Mouse (Mus musculus) T-helper 1 cell (primary cell): Measurements from ENCODE around the gene Tcp11.

ENCODE experiments used
- in situ Hi-C: fragments of 300-600 bp; cut with MboI, MseI; formaldehyde crosslinking; loops from one replicate; pipeline ENCODE4 v1.15.1; 2025; ENCODE audit warnings: high pct_unique_total_duplicates

Tcp11 gene

GRCm38 (mm10) chr17:28084964-28085363, 4.5 kb upstream of the Tcp11 start:
- in situ Hi-C loops, result loop anchor here (5.0 kb wide), 1 partner anchor 77 kb away; no protein-coding TSS in a partner anchor

DNA sequence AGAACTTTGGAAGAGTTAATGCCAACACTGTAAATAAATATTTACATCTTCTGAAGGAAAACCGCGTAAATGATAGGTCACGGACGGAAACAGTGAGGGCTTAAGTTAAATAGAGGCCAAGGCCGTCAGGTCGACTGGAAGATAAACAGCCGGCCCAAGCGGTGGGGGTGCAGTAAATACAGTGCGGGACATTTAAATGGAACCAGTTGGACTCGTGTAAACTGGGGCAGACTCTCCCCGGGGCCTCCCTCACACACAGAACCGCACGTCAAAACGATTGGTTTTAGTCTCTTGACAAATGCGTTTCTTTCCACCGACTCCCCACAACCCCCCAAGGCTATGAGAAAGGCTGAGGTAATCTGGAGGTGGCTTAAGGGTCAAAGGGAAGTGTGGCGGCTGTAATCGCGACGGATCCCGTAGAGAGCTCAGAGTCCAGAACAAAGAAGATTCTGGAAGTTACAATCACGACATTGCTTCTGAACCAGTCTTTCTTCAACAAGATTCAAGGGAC, 4.0 kb upstream of the Tcp11 start:
- in situ Hi-C loops, result loop anchor here (5.0 kb wide), 1 partner anchor 78 kb away; no protein-coding TSS in a partner anchor

- in situ Hi-C loops, result loop anchor here (5.0 kb wide), 1 partner anchor 79 kb away; no protein-coding TSS in a partner anchor
Measured at GRCm38 (mm10) chr17:28082863-28083262, 2.4 kb upstream of the Tcp11 start.

- in situ Hi-C loops, result loop anchor here (5.0 kb wide), 1 partner anchor 80 kb away; no protein-coding TSS in a partner anchor
Measured at GRCm38 (mm10) chr17:28081856-28082255, 1.4 kb upstream of the Tcp11 start.

DNA sequence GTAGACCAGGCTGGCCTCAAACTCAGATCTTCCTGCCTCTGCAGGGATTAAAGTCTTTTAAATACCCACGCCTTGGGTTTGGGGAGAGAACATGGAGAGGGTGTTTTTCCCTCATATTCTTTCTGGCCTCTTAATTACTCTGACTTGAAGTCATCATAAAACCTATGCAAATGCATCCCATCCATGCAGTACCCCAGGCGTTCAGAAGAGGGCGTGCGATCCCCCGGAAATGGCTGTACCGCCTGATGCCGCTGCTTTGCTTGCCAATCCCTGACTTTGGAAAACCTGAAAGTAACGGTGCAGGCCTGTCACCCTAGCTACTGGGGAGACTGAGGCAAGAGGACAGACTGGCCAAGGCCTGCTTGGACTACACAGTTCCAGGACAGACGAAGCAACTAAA, 946 bp upstream of the Tcp11 start:
- in situ Hi-C loops, result loop anchor here (5.0 kb wide), 1 partner anchor 81 kb away; no protein-coding TSS in a partner anchor

- in situ Hi-C loops, result loop anchor here (5.0 kb wide), 1 partner anchor 82 kb away; no protein-coding TSS in a partner anchor
Measured at GRCm38 (mm10) chr17:28080817-28081165, 352 bp upstream of the Tcp11 start.

DNA sequence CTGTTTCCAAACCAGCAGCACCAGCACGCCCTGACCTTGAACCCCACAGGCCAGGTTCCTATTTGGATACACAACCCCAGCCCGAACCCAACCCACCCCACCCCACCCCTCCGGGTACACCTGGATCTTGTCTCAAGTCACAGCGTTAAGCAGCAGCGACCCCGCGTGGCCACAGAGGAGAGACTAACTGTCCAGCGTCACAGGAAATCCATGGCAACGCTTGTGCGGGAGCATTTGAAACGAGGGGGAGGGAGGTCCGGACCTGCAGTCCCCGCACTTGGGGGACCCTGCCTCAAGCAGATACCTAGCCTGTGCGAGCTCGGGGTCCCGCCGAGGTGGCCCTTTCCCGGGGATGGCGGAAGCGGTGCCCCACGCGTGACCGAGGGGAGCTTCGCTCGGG, 821 bp downstream of the Tcp11 start:
- in situ Hi-C loops, result loop anchor here (5.0 kb wide), 2 partner anchors 83 to 92 kb away; no protein-coding TSS in a partner anchor

GRCm38 (mm10) chr17:28078028-28078427, 2.4 kb downstream of the Tcp11 start:
- in situ Hi-C loops, result loop anchor here (5.0 kb wide), 1 partner anchor 91 kb away; no protein-coding TSS in a partner anchor

DNA sequence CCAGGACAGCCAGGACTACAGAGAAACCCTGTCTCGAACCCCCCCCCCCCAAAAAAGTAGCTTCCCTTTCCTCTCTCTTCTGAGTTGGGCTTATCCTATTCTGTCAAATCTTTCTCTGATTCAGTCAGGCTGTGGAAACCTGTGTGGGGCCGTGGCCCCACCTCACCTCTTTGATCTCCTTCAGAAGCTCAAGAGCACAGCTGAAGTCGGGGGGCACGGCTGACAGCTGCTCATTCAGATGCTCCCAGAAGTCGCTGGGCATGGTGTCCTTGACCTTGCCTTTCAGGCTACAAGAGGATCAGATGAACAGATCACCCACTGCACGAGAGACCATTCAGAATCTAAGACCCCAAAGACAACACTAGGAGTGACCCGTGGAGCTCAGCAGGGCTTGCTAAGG, 6.0 kb downstream of the Tcp11 start:
- in situ Hi-C loops, result no loop called here

DNA sequence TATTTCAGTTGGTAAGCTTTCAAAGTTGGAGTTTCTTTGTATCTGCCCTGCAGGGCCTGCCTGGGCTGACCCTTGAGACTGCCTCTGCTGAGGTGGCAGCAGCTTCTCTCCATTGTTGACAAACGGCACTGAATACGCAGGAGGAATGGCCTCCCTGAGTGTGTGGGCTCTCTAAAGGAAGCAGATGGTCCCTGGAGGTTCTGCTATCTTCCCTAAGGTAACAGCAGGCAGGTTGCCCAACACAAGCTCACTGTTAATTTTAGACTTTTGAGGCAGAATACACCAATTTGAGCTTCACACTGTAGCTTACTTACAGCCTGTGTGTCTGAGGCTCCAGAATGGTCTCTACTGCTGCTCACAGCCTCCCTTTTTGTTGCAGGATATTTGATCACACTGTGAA, 7.7 kb downstream of the Tcp11 start:
- in situ Hi-C loops, result no loop called here

GRCm38 (mm10) chr17:28070256-28070655, 10.2 kb downstream of the Tcp11 start:
- in situ Hi-C loops, result no loop called here

- in situ Hi-C loops, result no loop called here
Measured at GRCm38 (mm10) chr17:28069446-28069845, 11.0 kb downstream of the Tcp11 start.

DNA sequence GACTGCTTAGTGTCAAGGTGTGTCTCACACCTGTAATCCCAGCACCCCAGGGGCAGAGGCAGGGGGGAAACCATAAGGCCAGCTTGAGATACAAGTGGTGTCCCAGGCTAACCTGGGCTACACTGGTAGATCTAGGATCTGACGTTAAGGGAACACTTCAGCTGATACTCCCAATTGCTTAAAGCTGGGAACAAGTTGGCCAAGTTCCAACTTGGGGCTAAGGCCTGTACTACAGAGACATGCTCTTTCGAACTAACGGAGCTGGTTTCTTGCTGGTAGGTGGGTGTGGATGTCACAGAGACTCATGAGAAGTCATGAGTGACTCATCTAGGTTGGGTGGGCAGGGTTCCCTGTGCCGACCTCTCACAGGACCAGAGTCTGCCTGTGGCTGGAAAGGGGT, 13.1 kb downstream of the Tcp11 start:
- in situ Hi-C loops, result no loop called here

GRCm38 (mm10) chr17:28063163-28063562, 17.3 kb downstream of the Tcp11 start:
- in situ Hi-C loops, result no loop called here

DNA sequence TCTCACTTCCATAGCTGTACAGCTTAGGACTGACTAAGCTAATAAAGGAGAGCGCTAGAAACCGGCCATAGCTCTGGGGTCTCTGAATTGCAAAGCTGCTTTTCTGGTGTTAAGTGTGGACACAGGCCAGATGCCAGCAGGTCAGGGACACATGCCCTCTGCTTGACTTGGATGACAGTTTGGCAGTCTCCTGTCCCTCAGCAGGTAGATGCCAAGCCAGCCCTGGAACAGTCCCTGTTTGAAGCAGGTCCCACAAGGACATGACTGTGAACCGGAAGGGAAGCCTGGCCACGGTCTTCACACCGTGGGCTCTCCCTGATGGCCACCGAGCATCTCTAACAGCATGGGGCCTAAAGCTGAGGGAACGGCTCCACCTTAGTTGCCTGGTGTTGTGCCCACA, 17.7 kb downstream of the Tcp11 start:
- in situ Hi-C loops, result no loop called here

DNA sequence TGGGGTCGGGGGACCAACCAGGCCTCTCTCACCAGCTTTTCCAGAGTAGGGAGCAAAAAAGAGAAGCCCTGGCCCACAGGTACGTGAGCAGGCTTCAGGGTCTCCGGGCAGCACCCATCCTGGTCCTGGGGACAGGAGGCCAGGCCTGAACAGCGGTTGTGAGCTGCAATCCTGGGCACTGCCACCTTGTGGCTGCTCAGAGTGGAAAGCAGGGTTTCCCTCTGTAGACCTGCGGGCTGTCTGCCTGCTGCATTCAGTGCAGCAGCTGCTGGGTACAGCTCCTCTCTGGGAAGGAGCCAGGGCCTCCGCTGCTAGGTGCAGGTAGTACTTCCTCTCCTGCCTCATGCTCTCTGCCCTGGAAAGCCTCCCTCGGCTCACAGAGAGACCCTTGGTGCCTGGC, 19.0 kb downstream of the Tcp11 start:
- in situ Hi-C loops, result no loop called here

DNA sequence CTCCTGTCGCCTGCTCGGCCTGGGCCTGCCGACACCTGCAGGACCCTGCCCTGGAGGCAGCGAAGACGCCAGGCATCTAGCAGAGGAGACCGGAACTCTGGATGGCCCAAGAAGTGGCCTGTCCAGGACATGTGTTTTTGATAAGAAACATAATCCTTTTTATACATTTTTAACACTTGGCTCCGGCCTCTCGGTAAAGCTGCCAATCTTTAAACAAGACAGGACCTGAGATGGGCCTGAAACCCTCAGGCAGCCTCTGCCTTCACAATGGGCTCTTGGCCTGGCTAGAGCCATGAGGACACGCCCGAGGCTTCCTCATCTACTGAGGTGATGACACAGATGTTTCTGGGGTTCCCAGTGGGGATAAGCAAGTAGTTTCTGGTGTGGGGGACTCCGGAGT, 19.8 kb downstream of the Tcp11 start:
- in situ Hi-C loops, result no loop called here

DNA sequence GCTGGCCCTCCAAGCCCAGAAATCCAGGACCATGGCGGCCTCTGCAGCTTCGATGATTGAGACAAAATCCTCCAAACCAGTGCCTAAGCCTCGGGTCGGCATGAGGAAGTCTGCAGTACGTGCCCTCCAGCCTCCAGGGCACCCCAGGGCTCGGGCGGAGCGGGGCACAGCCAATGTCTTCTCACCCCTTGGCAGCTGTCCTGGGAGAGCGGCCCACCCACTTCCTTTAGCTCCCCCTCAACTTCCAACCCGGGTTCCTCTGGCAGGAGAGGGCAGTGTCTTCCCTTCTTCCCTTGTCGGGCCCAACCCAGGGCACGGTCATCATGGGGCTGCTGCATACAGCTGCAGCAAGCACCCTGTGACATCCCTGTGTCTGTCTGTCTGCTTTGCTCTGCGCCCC, 22.1 kb downstream of the Tcp11 start:
- in situ Hi-C loops, result no loop called here

DNA sequence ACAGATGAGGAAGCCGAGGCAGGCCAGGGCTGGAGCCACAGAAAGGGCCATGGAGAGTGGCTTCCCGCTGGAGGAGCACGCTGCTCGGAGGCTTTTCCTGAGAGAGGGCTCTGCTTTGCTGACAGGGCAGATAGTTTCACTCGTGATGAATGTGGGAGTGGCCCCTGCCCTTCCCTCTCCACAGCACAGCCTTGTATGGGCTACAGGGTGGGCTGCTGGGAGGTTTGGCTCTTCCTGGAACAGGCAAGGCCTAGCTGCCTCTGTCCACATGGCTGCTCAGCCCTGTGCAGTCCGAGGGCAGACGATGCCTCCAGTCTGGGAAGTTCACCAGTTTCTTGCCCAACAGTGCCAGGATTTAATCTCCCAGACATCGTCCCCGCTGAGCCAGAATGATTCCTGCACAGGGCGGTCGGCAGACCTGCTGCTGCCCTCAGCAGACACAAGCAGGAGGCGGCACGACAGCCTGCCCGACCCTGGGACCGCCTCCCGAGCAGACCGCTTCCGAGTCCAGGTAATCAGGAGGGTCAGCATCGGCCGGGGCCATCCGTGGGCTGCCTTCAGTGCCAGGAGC, 28.1 kb downstream of the Tcp11 start:
- in situ Hi-C loops, result no loop called here

DNA sequence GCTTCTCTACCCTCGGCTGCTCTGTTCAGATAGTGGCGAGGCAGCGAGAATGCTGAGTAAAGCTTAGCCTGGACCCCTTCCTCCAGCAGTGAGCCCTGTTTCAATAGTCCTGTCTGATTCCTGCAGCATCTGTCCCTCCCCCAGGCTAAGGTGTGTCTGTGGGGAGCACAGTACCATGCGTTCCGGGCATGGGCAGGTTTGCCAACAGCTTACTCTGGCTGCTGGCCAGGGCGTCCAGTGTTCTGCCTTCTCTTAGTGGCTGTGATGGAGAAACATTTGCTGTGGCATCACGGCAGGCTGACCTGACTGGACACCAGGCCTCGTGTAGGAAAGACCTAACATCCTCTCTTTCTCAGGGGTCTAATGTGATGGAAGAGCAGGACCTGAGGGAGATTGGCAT, 30.2 kb downstream of the Tcp11 start:
- in situ Hi-C loops, result no loop called here

- in situ Hi-C loops, result loop anchor here (5.0 kb wide), 1 partner anchor 61 kb away; no protein-coding TSS in a partner anchor
Measured at GRCm38 (mm10) chr17:28048425-28048824, 32.0 kb downstream of the Tcp11 start.

DNA sequence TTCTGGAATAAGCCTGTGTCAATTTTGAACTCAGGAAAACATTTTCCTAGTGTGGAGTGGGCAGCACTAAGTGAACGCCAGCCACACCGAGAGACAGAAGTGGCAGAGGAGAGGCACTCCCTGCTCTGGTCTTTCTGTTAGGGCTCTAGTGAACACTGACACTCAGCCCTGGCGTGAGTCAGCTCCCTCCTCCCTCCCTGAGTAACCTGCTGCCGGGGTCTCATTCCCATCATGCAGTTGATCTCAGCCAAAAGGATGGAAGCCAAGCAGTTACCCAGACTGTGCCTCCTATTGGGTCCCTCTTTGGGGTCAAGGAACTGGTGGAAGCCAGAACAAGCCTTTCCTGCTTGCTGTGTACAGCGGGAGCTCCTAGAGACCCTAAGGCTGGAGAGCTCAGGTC, 32.9 kb downstream of the Tcp11 start:
- in situ Hi-C loops, result loop anchor here (5.0 kb wide), 1 partner anchor 60 kb away; no protein-coding TSS in a partner anchor

GRCm38 (mm10) chr17:28047017-28047416, 33.4 kb downstream of the Tcp11 start:
- in situ Hi-C loops, result loop anchor here (5.0 kb wide), 1 partner anchor 60 kb away; no protein-coding TSS in a partner anchor
